Mouse (Mus musculus) heart, postnatal 25 days (tissue): ENCODE measurements at regions not wholly inside any gene's neighbourhood (a gene's known extent, or its start where the extent isn't known, plus 50 kb on each side); places are given as distances from the start of the nearest gene placed in this dataset.

Experiments used
- DNase-seq: peaks from one replicate; pipeline ENCODE4 v3.0.0; 2022; ENCODE audit warnings: low spot score
- intact Hi-C: fragments of 180-260 bp; cut with DNase I; formaldehyde crosslinking; loops from one replicate; pipeline ENCODE4 v1.15.1; 2025

- intact Hi-C loops, result no loop called here
- DNase-seq, result no peak
Measured at GRCm38 (mm10) chr10:98624681-98625321, 289.4 kb upstream of the Atp2b1 start.

- intact Hi-C loops, result no loop called here
- no peak for DNase-seq
Measured at GRCm38 (mm10) chr10:98628191-98628590, 286.0 kb upstream of the Atp2b1 start.

- DNase-seq, result no peak
- intact Hi-C loops, result no loop called here
Measured at GRCm38 (mm10) chr10:98629248-98629647, 285.0 kb upstream of the Atp2b1 start.

- no peak for DNase-seq
- intact Hi-C loops, result no loop called here
Measured at GRCm38 (mm10) chr10:98637759-98638611, 276.2 kb upstream of the Atp2b1 start.

GRCm38 (mm10) chr10:98645681-98646122 lies 268.5 kb upstream of the Atp2b1 start:
- intact Hi-C loops, result no loop called here
- DNase-seq, result no peak

- intact Hi-C loops, result no loop called here
- DNase-seq, result no peak
Measured at GRCm38 (mm10) chr10:98646311-98646999, 267.8 kb upstream of the Atp2b1 start.

- DNase-seq, result no peak
- intact Hi-C loops, result no loop called here
Measured at GRCm38 (mm10) chr10:98648710-98649245, 265.4 kb upstream of the Atp2b1 start.

GRCm38 (mm10) chr10:98650533-98650932 lies 263.7 kb upstream of the Atp2b1 start:
- intact Hi-C loops, result loop anchor here (10.0 kb wide), 1 partner anchor 254 kb away; no protein-coding TSS in a partner anchor
- DNase-seq, result no peak

GRCm38 (mm10) chr10:98651127-98651526 lies 263.1 kb upstream of the Atp2b1 start:
- intact Hi-C loops, result loop anchor here (10.0 kb wide), 1 partner anchor 254 kb away; no protein-coding TSS in a partner anchor
- DNase-seq, result no peak

- intact Hi-C loops, result loop anchor here (10.0 kb wide), 1 partner anchor 253 kb away; no protein-coding TSS in a partner anchor
- no peak for DNase-seq
Measured at GRCm38 (mm10) chr10:98651599-98651998, 262.6 kb upstream of the Atp2b1 start.

- no peak for DNase-seq
- intact Hi-C loops, result loop anchor here (10.0 kb wide), 1 partner anchor 253 kb away; no protein-coding TSS in a partner anchor
Measured at GRCm38 (mm10) chr10:98652084-98652483, 262.1 kb upstream of the Atp2b1 start.

- peak; percentile 25 for DNase-seq
- intact Hi-C loops, result no loop called here
Measured at GRCm38 (mm10) chr10:98660747-98661146, 253.5 kb upstream of the Atp2b1 start.

GRCm38 (mm10) chr10:98665936-98666505 lies 248.2 kb upstream of the Atp2b1 start:
- no peak for DNase-seq
- intact Hi-C loops, result no loop called here

- DNase-seq, result no peak
Measured at GRCm38 (mm10) chr10:98667728-98668127, 246.5 kb upstream of the Atp2b1 start.

GRCm38 (mm10) chr10:98674131-98674530 lies 240.1 kb upstream of the Atp2b1 start:
- intact Hi-C loops, result no loop called here
- no peak for DNase-seq

More at GRCm38 (mm10) chr10:98667728-98668127, 246.5 kb upstream of the Atp2b1 start:
- intact Hi-C loops, result no loop called here

GRCm38 (mm10) chr10:98676907-98677306 lies 237.3 kb upstream of the Atp2b1 start:
- intact Hi-C loops, result no loop called here
- no peak for DNase-seq

- no peak for DNase-seq
- intact Hi-C loops, result no loop called here
Measured at GRCm38 (mm10) chr10:98678234-98678633, 236.0 kb upstream of the Atp2b1 start.

- intact Hi-C loops, result loop anchor here (5.0 kb wide), 1 partner anchor 230 kb away; the partner anchor contains the start of gene Atp2b1
- no peak for DNase-seq
Measured at GRCm38 (mm10) chr10:98682436-98682835, 231.8 kb upstream of the Atp2b1 start.

GRCm38 (mm10) chr10:98684195-98684594 lies 230.0 kb upstream of the Atp2b1 start:
- intact Hi-C loops, result loop anchor here (5.0 kb wide), 1 partner anchor 228 kb away; the partner anchor contains the start of gene Atp2b1
- peak; percentile 35 for DNase-seq
